Mouse (Mus musculus): ENCODE measurements around the gene Crybb3. TPM values are rescaled to one million over a fixed set of nuclear protein-coding genes. Genes with fewer than 3 reads are reported as not detected.

Gene Crybb3
- polyA plus RNA-seq, 1 experiment from 2014 or later, result 0.91 TPM

GRCm38 (mm10) chr5:113095456-113095855 is 14.1 kb upstream of the Crybb3 start:
- Histone ChIP-seq H3K4me2 (ENCODE audit: low read depth, low read length) (no peak overlapping the region), H3K27ac (ENCODE audit: low read depth, low read length) (no peak overlapping the region), H3K9ac (replicated peaks; ENCODE audit: low read depth, low read length) (no peak overlapping the region), H3K9me3 (ENCODE audit: control insufficient read depth, low read length) (no peaks in the 10 kb centered on the region), H3K27me3 (ENCODE audit: control insufficient read depth, insufficient read depth, low read length) (no peaks in the 10 kb centered on the region), H3K36me3 (ENCODE audit: control insufficient read depth, insufficient read depth, low read length) (no peaks in the 10 kb centered on the region), H3K4me1 (ENCODE audit: control insufficient read depth, insufficient read depth, low read length) (no peaks in the 10 kb centered on the region), H3K4me3 (ENCODE audit: low read depth, low read length) (no peak overlapping the region)
- no peak for ATAC-seq (ENCODE audit: low read depth)
- WGBS, result 92% methylated on average over 18 of the region's 18 CpGs

DNA sequence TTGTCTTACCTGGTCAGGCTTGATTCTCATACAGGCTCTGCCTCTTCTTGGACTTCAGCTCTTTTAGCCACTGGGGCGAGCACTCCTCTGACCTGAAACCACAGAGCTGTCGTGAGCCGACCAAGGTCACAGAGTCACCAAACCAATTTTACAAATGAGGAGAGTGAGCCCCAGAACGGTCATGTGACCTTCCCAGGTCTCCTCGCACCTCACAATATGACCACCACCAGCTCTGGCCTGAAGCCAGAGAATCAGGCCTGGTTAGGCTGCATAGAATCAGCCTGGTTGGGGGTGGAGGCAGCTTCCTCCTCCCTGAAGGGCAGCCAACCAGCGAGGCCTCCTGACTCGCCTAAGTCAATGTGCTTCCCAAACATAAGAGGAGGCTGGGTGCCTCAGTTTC is 11.0 kb upstream of the Crybb3 start:
- ATAC-seq (ENCODE audit: low read depth), result no peak
- 77% methylated on average over 7 of the region's 7 CpGs for WGBS
- Histone ChIP-seq H3K4me2 (ENCODE audit: low read depth, low read length) (no peak overlapping the region), H3K36me3 (ENCODE audit: control insufficient read depth, insufficient read depth, low read length) (no peaks in the 10 kb centered on the region), H3K27me3 (ENCODE audit: control insufficient read depth, insufficient read depth, low read length) (no peaks in the 10 kb centered on the region), H3K4me3 (ENCODE audit: low read depth, low read length) (no peak overlapping the region), H3K4me1 (ENCODE audit: control insufficient read depth, insufficient read depth, low read length) (no peaks in the 10 kb centered on the region), H3K9ac (replicated peaks; ENCODE audit: low read depth, low read length) (no peak overlapping the region), H3K9me3 (ENCODE audit: control insufficient read depth, low read length) (no peaks in the 10 kb centered on the region), H3K27ac (ENCODE audit: low read depth, low read length) (no peak overlapping the region)

- Histone ChIP-seq H3K27ac (ENCODE audit: low read depth, low read length) (no peak overlapping the region), H3K9me3 (ENCODE audit: control insufficient read depth, low read length) (no peaks in the 10 kb centered on the region)
- ATAC-seq (ENCODE audit: low read depth), result peak; percentile 29; the same call in 1 of the 2 replicates
Measured at GRCm38 (mm10) chr5:113091162-113091561, 9.8 kb upstream of the Crybb3 start.

GRCm38 (mm10) chr5:113090750-113091149 is 9.4 kb upstream of the Crybb3 start:
- WGBS, result 87% methylated on average over 11 of the region's 11 CpGs
- no peak overlapping the region for H3K27ac ChIP-seq (ENCODE audit: low read depth, low read length)
- H3K9ac ChIP-seq (replicated peaks; ENCODE audit: low read depth, low read length), result no peak overlapping the region
- H3K4me1 ChIP-seq (ENCODE audit: control insufficient read depth, insufficient read depth, low read length), result peaks cover 9% of the 10 kb centered on the region
- no peaks in the 10 kb centered on the region for H3K9me3 ChIP-seq (ENCODE audit: control insufficient read depth, low read length)
- ATAC-seq (ENCODE audit: low read depth), result 0 out of 2 replicates have a peak, but pooled peaks have one; percentile 12
- no peaks in the 10 kb centered on the region for H3K36me3 ChIP-seq (ENCODE audit: control insufficient read depth, insufficient read depth, low read length)
- no peak overlapping the region for H3K4me3 ChIP-seq (ENCODE audit: low read depth, low read length)
- H3K4me2 ChIP-seq (ENCODE audit: low read depth, low read length), result no peak overlapping the region
- H3K27me3 ChIP-seq (ENCODE audit: control insufficient read depth, insufficient read depth, low read length), result no peaks in the 10 kb centered on the region

More at GRCm38 (mm10) chr5:113091162-113091561, 9.8 kb upstream of the Crybb3 start:
- 39% methylated on average over 5 of the region's 5 CpGs for WGBS
- Histone ChIP-seq H3K4me2 (ENCODE audit: low read depth, low read length) (no peak overlapping the region), H3K36me3 (ENCODE audit: control insufficient read depth, insufficient read depth, low read length) (no peaks in the 10 kb centered on the region), H3K9ac (replicated peaks; ENCODE audit: low read depth, low read length) (no peak overlapping the region), H3K4me3 (ENCODE audit: low read depth, low read length) (no peak overlapping the region), H3K27me3 (ENCODE audit: control insufficient read depth, insufficient read depth, low read length) (no peaks in the 10 kb centered on the region), H3K4me1 (ENCODE audit: control insufficient read depth, insufficient read depth, low read length) (peaks cover 5% of the 10 kb centered on the region)

- Histone ChIP-seq H3K4me1 (ENCODE audit: control insufficient read depth, insufficient read depth, low read length) (peaks cover 10% of the 10 kb centered on the region), H3K9ac (replicated peaks; ENCODE audit: low read depth, low read length) (no peak overlapping the region), H3K4me2 (ENCODE audit: low read depth, low read length) (no peak overlapping the region), H3K4me3 (ENCODE audit: low read depth, low read length) (no peak overlapping the region), H3K36me3 (ENCODE audit: control insufficient read depth, insufficient read depth, low read length) (no peaks in the 10 kb centered on the region), H3K9me3 (ENCODE audit: control insufficient read depth, low read length) (no peaks in the 10 kb centered on the region), H3K27me3 (ENCODE audit: control insufficient read depth, insufficient read depth, low read length) (no peaks in the 10 kb centered on the region), H3K27ac (ENCODE audit: low read depth, low read length) (no peak overlapping the region)
- ATAC-seq (ENCODE audit: low read depth), result no peak
- WGBS, result 90% methylated on average over 24 of the region's 24 CpGs
Measured at GRCm38 (mm10) chr5:113090077-113090690, 8.8 kb upstream of the Crybb3 start.

GRCm38 (mm10) chr5:113087465-113087864 is 6.1 kb upstream of the Crybb3 start:
- H3K9ac ChIP-seq (replicated peaks; ENCODE audit: low read depth, low read length), result no peak overlapping the region
- ATAC-seq (ENCODE audit: low read depth), result no peak
- no peaks in the 10 kb centered on the region for H3K27me3 ChIP-seq (ENCODE audit: control insufficient read depth, insufficient read depth, low read length)
- no peaks in the 10 kb centered on the region for H3K36me3 ChIP-seq (ENCODE audit: control insufficient read depth, insufficient read depth, low read length)
- WGBS, result 83% methylated on average over 2 of the region's 2 CpGs
- H3K4me1 ChIP-seq (ENCODE audit: control insufficient read depth, insufficient read depth, low read length), result peaks cover 10% of the 10 kb centered on the region
- no peak overlapping the region for H3K27ac ChIP-seq (ENCODE audit: low read depth, low read length)
- no peak overlapping the region for H3K4me2 ChIP-seq (ENCODE audit: low read depth, low read length)
- no peaks in the 10 kb centered on the region for H3K9me3 ChIP-seq (ENCODE audit: control insufficient read depth, low read length)
- no peak overlapping the region for H3K4me3 ChIP-seq (ENCODE audit: low read depth, low read length)

GRCm38 (mm10) chr5:113086990-113087389 is 5.6 kb upstream of the Crybb3 start:
- H3K4me1 ChIP-seq (ENCODE audit: control insufficient read depth, insufficient read depth, low read length), result peaks cover 10% of the 10 kb centered on the region
- ATAC-seq (ENCODE audit: low read depth), result no peak
- no peaks in the 10 kb centered on the region for H3K27me3 ChIP-seq (ENCODE audit: control insufficient read depth, insufficient read depth, low read length)
- H3K4me3 ChIP-seq (ENCODE audit: low read depth, low read length), result no peak overlapping the region
- no peak overlapping the region for H3K9ac ChIP-seq (replicated peaks; ENCODE audit: low read depth, low read length)
- H3K9me3 ChIP-seq (ENCODE audit: control insufficient read depth, low read length), result no peaks in the 10 kb centered on the region
- H3K27ac ChIP-seq (ENCODE audit: low read depth, low read length), result no peak overlapping the region; the same call in 1 of the 2 replicates
- H3K4me2 ChIP-seq (ENCODE audit: low read depth, low read length), result no peak overlapping the region
- WGBS, result 62% methylated on average over 4 of the region's 4 CpGs
- H3K36me3 ChIP-seq (ENCODE audit: control insufficient read depth, insufficient read depth, low read length), result no peaks in the 10 kb centered on the region

GRCm38 (mm10) chr5:113086439-113086838 is 5.1 kb upstream of the Crybb3 start:
- no peak overlapping the region for H3K4me2 ChIP-seq (ENCODE audit: low read depth, low read length)
- H3K36me3 ChIP-seq (ENCODE audit: control insufficient read depth, insufficient read depth, low read length), result no peaks in the 10 kb centered on the region
- no peak overlapping the region for H3K4me3 ChIP-seq (ENCODE audit: low read depth, low read length)
- WGBS, result 60% methylated on average over 12 of the region's 12 CpGs
- H3K4me1 ChIP-seq (ENCODE audit: control insufficient read depth, insufficient read depth, low read length), result peaks cover 10% of the 10 kb centered on the region
- no peak for ATAC-seq (ENCODE audit: low read depth)
- H3K27ac ChIP-seq (ENCODE audit: low read depth, low read length), result 0 out of 2 replicates have a peak overlapping the region, but pooled peaks have one; percentile 5
- no peaks in the 10 kb centered on the region for H3K9me3 ChIP-seq (ENCODE audit: control insufficient read depth, low read length)
- H3K27me3 ChIP-seq (ENCODE audit: control insufficient read depth, insufficient read depth, low read length), result no peaks in the 10 kb centered on the region
- H3K9ac ChIP-seq (replicated peaks; ENCODE audit: low read depth, low read length), result no peak overlapping the region

- ATAC-seq (ENCODE audit: low read depth), result no peak
- H3K27ac ChIP-seq (ENCODE audit: low read depth, low read length), result no peak overlapping the region
- peaks cover 10% of the 10 kb centered on the region for H3K4me1 ChIP-seq (ENCODE audit: control insufficient read depth, insufficient read depth, low read length)
- no peaks in the 10 kb centered on the region for H3K27me3 ChIP-seq (ENCODE audit: control insufficient read depth, insufficient read depth, low read length)
- H3K9me3 ChIP-seq (ENCODE audit: control insufficient read depth, low read length), result no peaks in the 10 kb centered on the region
- WGBS, result 69% methylated on average over 2 of the region's 2 CpGs
- H3K4me3 ChIP-seq (ENCODE audit: low read depth, low read length), result no peak overlapping the region
- H3K4me2 ChIP-seq (ENCODE audit: low read depth, low read length), result no peak overlapping the region
- no peaks in the 10 kb centered on the region for H3K36me3 ChIP-seq (ENCODE audit: control insufficient read depth, insufficient read depth, low read length)
- no peak overlapping the region for H3K9ac ChIP-seq (replicated peaks; ENCODE audit: low read depth, low read length)
Measured at GRCm38 (mm10) chr5:113085931-113086330, 4.5 kb upstream of the Crybb3 start.

Measured in neural tube, embryonic 14.5 days (tissue).